Mouse (Mus musculus): ENCODE measurements at regions not wholly inside any gene's neighbourhood (a gene's known extent, or its start where the extent isn't known, plus 50 kb on each side); places are given as distances from the start of the nearest gene placed in this dataset.

- Histone ChIP-seq H3K4me3 (ENCODE audit: low read depth, low read length) (no peak overlapping the region), H3K27ac (ENCODE audit: insufficient read depth, low read depth, low read length) (no peak overlapping the region), H3K4me1 (ENCODE audit: control insufficient read depth, insufficient read depth, insufficient read length, low read length) (no peaks in the 10 kb centered on the region), H3K27me3 (ENCODE audit: control insufficient read depth, insufficient read depth, low read length) (no peaks in the 10 kb centered on the region), H3K36me3 (ENCODE audit: control insufficient read depth, insufficient read depth, low read length) (no peaks in the 10 kb centered on the region)
- WGBS = 84% methylated on average over 7 of the region's 7 CpGs
- TF ChIP-seq CTCF (IDR thresholded peaks at IDR 0.05; ENCODE audit: extremely low read depth, insufficient read length, insufficient replicate concordance, low read depth, low read length) (no peak), POLR2A (IDR thresholded peaks at IDR 0.05; ENCODE audit: low read depth, low read length) (no peak)
Observed at GRCm38 (mm10) chr3:27779892-27780291, 68.8 kb upstream of the Fndc3b start.

DNA sequence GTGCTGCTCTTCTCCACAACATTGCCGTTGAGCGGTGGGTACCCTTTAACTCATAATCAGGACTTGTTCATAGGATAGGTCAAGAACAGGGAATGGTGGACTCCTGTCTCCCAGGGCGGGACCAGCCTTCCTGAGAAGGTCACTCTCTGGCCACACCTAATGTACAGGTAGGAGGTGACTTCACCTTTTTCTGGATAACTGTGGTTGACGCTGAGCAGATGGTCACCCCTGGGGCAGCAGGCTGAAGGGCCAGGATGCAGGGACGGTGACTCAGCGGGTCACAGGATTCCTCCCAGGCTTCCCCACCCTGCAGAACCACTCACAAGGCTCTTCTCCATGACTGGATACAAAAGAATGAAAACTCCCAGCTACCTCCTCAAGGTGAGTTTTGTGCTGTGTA lies 66.6 kb upstream of the Fndc3b start:
- no peak for TF ChIP-seq CTCF (IDR thresholded peaks at IDR 0.05; ENCODE audit: extremely low read depth, insufficient read length, insufficient replicate concordance, low read depth, low read length)
- no peak for TF ChIP-seq POLR2A (IDR thresholded peaks at IDR 0.05; ENCODE audit: low read depth, low read length)
- WGBS = 92% methylated on average over 6 of the region's 6 CpGs
- no peaks in the 10 kb centered on the region for H3K4me1 ChIP-seq (ENCODE audit: control insufficient read depth, insufficient read depth, insufficient read length, low read length)
- H3K27ac ChIP-seq (ENCODE audit: insufficient read depth, low read depth, low read length) = no peak overlapping the region
- no peak overlapping the region for H3K4me3 ChIP-seq (ENCODE audit: low read depth, low read length)
- H3K36me3 ChIP-seq (ENCODE audit: control insufficient read depth, insufficient read depth, low read length) = no peaks in the 10 kb centered on the region
- no peaks in the 10 kb centered on the region for H3K27me3 ChIP-seq (ENCODE audit: control insufficient read depth, insufficient read depth, low read length)

DNA sequence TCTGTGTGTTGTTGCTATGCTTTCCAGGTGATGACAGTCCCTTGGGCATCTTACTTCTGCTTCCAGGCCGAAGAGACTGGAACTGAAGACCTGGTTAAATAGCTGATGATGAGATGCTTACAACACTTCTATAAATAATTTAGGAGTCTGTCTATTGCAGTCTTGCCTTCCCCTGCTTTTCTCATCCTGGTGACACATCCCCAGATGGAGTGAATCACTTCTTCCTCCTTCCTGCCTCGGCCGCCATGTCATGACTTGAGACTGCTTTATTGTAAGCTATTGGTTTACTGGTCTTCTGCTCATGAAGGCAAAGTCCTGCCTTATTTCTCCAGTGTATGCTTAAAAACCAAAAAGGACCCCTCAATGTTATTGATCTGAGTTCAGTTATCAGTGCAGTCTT lies 62.1 kb upstream of the Fndc3b start:
- H3K27me3 ChIP-seq (ENCODE audit: control insufficient read depth, insufficient read depth, low read length) = no peaks in the 10 kb centered on the region
- no peak for TF ChIP-seq CTCF (IDR thresholded peaks at IDR 0.05; ENCODE audit: extremely low read depth, insufficient read length, insufficient replicate concordance, low read depth, low read length)
- no peak for TF ChIP-seq POLR2A (IDR thresholded peaks at IDR 0.05; ENCODE audit: low read depth, low read length)
- no peaks in the 10 kb centered on the region for H3K4me1 ChIP-seq (ENCODE audit: control insufficient read depth, insufficient read depth, insufficient read length, low read length)
- no peaks in the 10 kb centered on the region for H3K36me3 ChIP-seq (ENCODE audit: control insufficient read depth, insufficient read depth, low read length)
- WGBS = 89% methylated on average over 3 of the region's 3 CpGs
- H3K4me3 ChIP-seq (ENCODE audit: low read depth, low read length) = no peak overlapping the region
- no peak overlapping the region for H3K27ac ChIP-seq (ENCODE audit: insufficient read depth, low read depth, low read length)

GRCm38 (mm10) chr3:27769438-27769837 lies 58.3 kb upstream of the Fndc3b start:
- Histone ChIP-seq H3K27me3 (ENCODE audit: control insufficient read depth, insufficient read depth, low read length) (no peaks in the 10 kb centered on the region), H3K36me3 (ENCODE audit: control insufficient read depth, insufficient read depth, low read length) (no peaks in the 10 kb centered on the region), H3K4me3 (ENCODE audit: low read depth, low read length) (no peak overlapping the region), H3K27ac (ENCODE audit: insufficient read depth, low read depth, low read length) (no peak overlapping the region), H3K4me1 (ENCODE audit: control insufficient read depth, insufficient read depth, insufficient read length, low read length) (no peaks in the 10 kb centered on the region; the same call in 1 of the 2 replicates)
- WGBS = 53% methylated on average over 5 of the region's 5 CpGs
- no peak for TF ChIP-seq POLR2A (IDR thresholded peaks at IDR 0.05; ENCODE audit: low read depth, low read length)
- no peak for TF ChIP-seq CTCF (IDR thresholded peaks at IDR 0.05; ENCODE audit: extremely low read depth, insufficient read length, insufficient replicate concordance, low read depth, low read length)

GRCm38 (mm10) chr3:27767188-27767587 lies 56.1 kb upstream of the Fndc3b start:
- WGBS = 79% methylated on average over 8 of the region's 8 CpGs
- TF ChIP-seq POLR2A (IDR thresholded peaks at IDR 0.05; ENCODE audit: low read depth, low read length) (no peak), CTCF (IDR thresholded peaks at IDR 0.05; ENCODE audit: extremely low read depth, insufficient read length, insufficient replicate concordance, low read depth, low read length) (no peak)
- no peaks in the 10 kb centered on the region; the same call in 1 of the 2 replicates for H3K4me1 ChIP-seq (ENCODE audit: control insufficient read depth, insufficient read depth, insufficient read length, low read length)
- no peaks in the 10 kb centered on the region for H3K27me3 ChIP-seq (ENCODE audit: control insufficient read depth, insufficient read depth, low read length)
- H3K4me3 ChIP-seq (ENCODE audit: low read depth, low read length) = no peak overlapping the region
- H3K27ac ChIP-seq (ENCODE audit: insufficient read depth, low read depth, low read length) = no peak overlapping the region
- no peaks in the 10 kb centered on the region for H3K36me3 ChIP-seq (ENCODE audit: control insufficient read depth, insufficient read depth, low read length)

DNA sequence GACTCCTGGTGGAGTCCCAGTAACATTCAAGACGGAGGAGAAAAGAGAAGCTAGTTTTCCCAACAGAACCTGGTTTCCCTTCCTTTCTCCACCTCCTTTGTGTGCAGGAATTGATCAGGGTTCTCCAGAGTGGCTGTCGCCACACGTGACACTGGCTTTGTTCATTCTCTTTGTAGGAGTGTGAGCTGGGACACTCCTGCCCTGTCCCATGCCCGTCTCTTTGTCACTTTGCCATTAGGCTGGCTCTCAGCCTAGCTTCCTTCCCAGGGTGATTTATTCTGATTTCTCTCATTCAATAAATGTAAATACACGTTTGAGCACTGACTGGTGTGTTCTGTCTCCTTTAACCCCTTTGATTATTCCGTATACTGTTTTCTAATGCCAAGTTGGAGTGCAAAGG lies 55.3 kb upstream of the Fndc3b start:
- TF ChIP-seq POLR2A (IDR thresholded peaks at IDR 0.05; ENCODE audit: low read depth, low read length) (no peak), CTCF (IDR thresholded peaks at IDR 0.05; ENCODE audit: extremely low read depth, insufficient read length, insufficient replicate concordance, low read depth, low read length) (no peak)
- no peaks in the 10 kb centered on the region for H3K36me3 ChIP-seq (ENCODE audit: control insufficient read depth, insufficient read depth, low read length)
- H3K27ac ChIP-seq (ENCODE audit: insufficient read depth, low read depth, low read length) = 0 out of 2 replicates have a peak overlapping the region, but pooled peaks have one; percentile 11
- H3K27me3 ChIP-seq (ENCODE audit: control insufficient read depth, insufficient read depth, low read length) = no peaks in the 10 kb centered on the region
- H3K4me1 ChIP-seq (ENCODE audit: control insufficient read depth, insufficient read depth, insufficient read length, low read length) = no peaks in the 10 kb centered on the region; the same call in 1 of the 2 replicates
- WGBS = 57% methylated on average over 6 of the region's 6 CpGs
- no peak overlapping the region for H3K4me3 ChIP-seq (ENCODE audit: low read depth, low read length)

DNA sequence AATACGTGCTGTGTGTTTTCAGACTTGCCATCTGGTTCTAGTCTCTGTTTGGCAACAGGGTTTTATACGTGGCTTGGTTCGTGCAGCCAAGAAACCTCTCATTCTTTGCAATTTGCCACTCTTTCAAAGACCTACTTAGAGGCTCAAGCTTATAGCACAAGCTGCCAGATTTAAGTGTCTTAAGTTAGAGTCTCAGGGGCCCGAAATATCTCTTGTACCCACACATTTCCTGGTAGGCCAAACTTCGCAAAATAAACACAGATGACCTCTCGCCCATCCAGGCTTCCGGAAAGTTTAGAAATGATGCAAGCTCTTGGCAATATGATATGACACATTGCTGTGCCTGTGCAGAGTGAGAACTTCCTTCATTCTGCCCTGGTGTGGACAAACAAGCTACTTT lies 54.8 kb upstream of the Fndc3b start:
- Histone ChIP-seq H3K4me1 (ENCODE audit: control insufficient read depth, insufficient read depth, insufficient read length, low read length) (no peaks in the 10 kb centered on the region; the same call in 1 of the 2 replicates), H3K4me3 (ENCODE audit: low read depth, low read length) (no peak overlapping the region), H3K27me3 (ENCODE audit: control insufficient read depth, insufficient read depth, low read length) (no peaks in the 10 kb centered on the region), H3K27ac (ENCODE audit: insufficient read depth, low read depth, low read length) (0 out of 2 replicates have a peak overlapping the region, but pooled peaks have one; percentile 11), H3K36me3 (ENCODE audit: control insufficient read depth, insufficient read depth, low read length) (no peaks in the 10 kb centered on the region)
- TF ChIP-seq CTCF (IDR thresholded peaks at IDR 0.05; ENCODE audit: extremely low read depth, insufficient read length, insufficient replicate concordance, low read depth, low read length) (no peak), POLR2A (IDR thresholded peaks at IDR 0.05; ENCODE audit: low read depth, low read length) (no peak)
- WGBS = 71% methylated on average over 7 of the region's 7 CpGs

Measured in small intestine, adult 2 months (tissue).